ENCODE assay signal across 8 mouse cellular contexts in the genomic region with DNA sequence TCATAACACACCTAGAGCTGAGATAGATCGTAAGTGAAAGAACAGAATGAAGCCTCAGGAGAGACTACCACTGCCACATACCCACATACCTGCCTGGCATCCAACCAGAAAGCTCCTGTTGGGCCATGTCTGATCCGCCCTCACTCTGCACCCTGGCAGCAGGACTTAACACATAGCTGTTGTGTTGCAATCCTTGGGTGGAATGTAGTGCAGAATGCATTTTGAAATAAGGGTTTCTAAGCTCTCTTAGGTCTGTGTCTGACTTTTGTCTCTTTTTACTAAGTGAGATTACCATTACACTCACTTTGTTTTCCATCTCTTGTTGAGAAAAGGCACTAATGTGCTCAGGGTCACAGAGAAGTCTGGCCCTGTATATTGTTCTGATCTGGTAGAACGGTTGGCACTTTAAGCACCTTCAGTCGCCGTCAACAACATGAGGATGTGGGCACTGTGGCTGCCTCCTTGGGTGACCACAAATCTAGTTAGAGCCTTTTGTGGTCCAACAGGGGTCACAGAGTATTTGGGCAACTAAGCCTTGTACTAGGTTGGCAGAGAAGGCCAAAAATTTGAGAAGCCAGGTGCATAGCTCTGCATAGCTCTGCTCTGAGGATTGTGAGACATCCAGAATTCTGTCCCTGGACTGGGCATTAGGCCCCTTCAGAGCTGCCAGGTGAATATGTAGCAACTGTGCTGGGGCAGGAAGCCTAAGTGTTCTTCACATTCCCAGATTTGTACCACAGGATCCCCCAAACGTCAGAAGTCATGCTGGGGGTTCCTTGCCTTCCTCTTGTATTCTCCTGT.
A peak's percentile ranks its signal among the peaks of the same experiment; 100 is the strongest.
DNase-seq lines count a peak whose midpoint lies in the region; ATAC-seq and TF ChIP-seq lines count a peak whose summit lies in the region.

No protein-coding gene starts in this region.

- H3K4me1 ChIP-seq in liver, embryonic 16.5 days (ENCODE audit: control insufficient read depth, low read depth, low read length): peaks cover 18% of the 10 kb centered on the region
- H3K4me1 ChIP-seq in liver, embryonic 12.5 days: peaks cover 8% of the 10 kb centered on the region
- H3K4me1 ChIP-seq in thymus, adult 2 months (replicated peaks; ENCODE audit: control insufficient read depth, insufficient read depth, low read length): peaks cover 22% of the 10 kb centered on the region

- no peak overlapping the region for H3K27ac ChIP-seq in liver, embryonic 16.5 days (ENCODE audit: low read length)
- H3K27ac ChIP-seq in liver, embryonic 12.5 days: no peak overlapping the region
- H3K27ac ChIP-seq in thymus, adult 2 months (ENCODE audit: control insufficient read depth, insufficient read depth, low read length): no peak overlapping the region

- H3K9me3 ChIP-seq in liver, embryonic 16.5 days (replicated peaks; ENCODE audit: control insufficient read depth, low read length): no peaks in the 10 kb centered on the region
- no peaks in the 10 kb centered on the region for H3K9me3 ChIP-seq in liver, embryonic 12.5 days (replicated peaks)

- ATAC-seq in liver, embryonic 16.5 days (ENCODE audit: low read depth): peak; percentile 59; the same call in 1 of the 2 replicates
- no peak for ATAC-seq in liver, embryonic 12.5 days
- no peak for ATAC-seq in erythroblast, adult 5-6 weeks (replicated peaks; ENCODE audit: low FRiP score, poor library complexity, severe bottlenecking)

- no peak for TF ChIP-seq CTCF in thymus, adult 2 months (IDR thresholded peaks at IDR 0.05; ENCODE audit: borderline replicate concordance, control insufficient read depth, extremely low read depth, insufficient read depth, low read length, poor library complexity)

- H3K4me2 ChIP-seq in liver, embryonic 16.5 days (ENCODE audit: low read depth, low read length): no peak overlapping the region
- H3K4me2 ChIP-seq in liver, embryonic 12.5 days: no peak overlapping the region

- no peak overlapping the region for H3K4me3 ChIP-seq in liver, embryonic 16.5 days (ENCODE audit: low read depth, low read length)
- H3K4me3 ChIP-seq in liver, embryonic 12.5 days: no peak overlapping the region
- H3K4me3 ChIP-seq in thymus, adult 2 months (ENCODE audit: control insufficient read depth, insufficient read depth, low read length): no peak overlapping the region

- H3K36me3 ChIP-seq in liver, embryonic 16.5 days (ENCODE audit: control insufficient read depth, insufficient read depth): no peaks in the 10 kb centered on the region; the same call in 1 of the 2 replicates
- H3K36me3 ChIP-seq in liver, embryonic 12.5 days: peaks cover 13% of the 10 kb centered on the region
- H3K36me3 ChIP-seq in thymus, adult 2 months (ENCODE audit: control insufficient read depth, insufficient read depth, low read length): peaks cover 9% of the 10 kb centered on the region

- 41% methylated on average over 6 of the region's 6 CpGs for WGBS in liver, embryonic 16.5 days (ENCODE audit: insufficient replicate concordance)
- 66% methylated on average over 6 of the region's 6 CpGs for WGBS in liver, embryonic 12.5 days (ENCODE audit: insufficient replicate concordance)
- 26% methylated on average over 6 of the region's 6 CpGs for WGBS in thymus, adult 2 months

- no peaks in the 10 kb centered on the region for H3K27me3 ChIP-seq in liver, embryonic 16.5 days (ENCODE audit: control insufficient read depth, insufficient read depth, low read depth, low read length)
- no peaks in the 10 kb centered on the region for H3K27me3 ChIP-seq in liver, embryonic 12.5 days (replicated peaks)
- no peaks in the 10 kb centered on the region for H3K27me3 ChIP-seq in thymus, adult 2 months (ENCODE audit: control insufficient read depth, insufficient read depth, low read length)

- H3K9ac ChIP-seq in liver, embryonic 16.5 days (ENCODE audit: low read depth, low read length): no peak overlapping the region
- no peak overlapping the region for H3K9ac ChIP-seq in liver, embryonic 12.5 days

- DNase-seq in brain, adult 2 months (ENCODE audit: low read depth, low spot score): peak; percentile 29
- peak; percentile 50 to 64 for DNase-seq in kidney, postnatal 36 days
- DNase-seq in thymus, adult 2 months: peak; percentile 37
- DNase-seq in layer of hippocampus, postnatal 25 days (ENCODE audit: extremely low spot score in 1 of 2, low spot score in 1 of 2): no peak
- no peak for DNase-seq in neural tube, embryonic 10.5 days (ENCODE audit: extremely low spot score, low spot score)

- no peak for TF ChIP-seq POLR2A in thymus, adult 2 months (IDR thresholded peaks at IDR 0.05; ENCODE audit: control insufficient read depth, extremely low read depth, insufficient read depth, low read length, poor library complexity)

Comparison
In these comparisons a context has a peak if more than half of its experiments do, and no peak if none do; other contexts are left out.
1. DNase-seq: peak in brain, adult 2 months (single experiment), kidney, postnatal 36 days (2 of 2) and thymus, adult 2 months (single experiment); none in layer of hippocampus, postnatal 25 days (0 of 2) and neural tube, embryonic 10.5 days (single experiment).